Mouse (Mus musculus) cerebellum, postnatal 25 days (tissue): ENCODE data around the gene Hoxc9.

ENCODE experiments used
- DNase-seq, 2 experiments: peaks; one replicate each; pipeline ENCODE4 v3.0.0; 2021; ENCODE audit warnings: mixed read lengths in 2 of 2

Gene Hoxc9

DNA sequence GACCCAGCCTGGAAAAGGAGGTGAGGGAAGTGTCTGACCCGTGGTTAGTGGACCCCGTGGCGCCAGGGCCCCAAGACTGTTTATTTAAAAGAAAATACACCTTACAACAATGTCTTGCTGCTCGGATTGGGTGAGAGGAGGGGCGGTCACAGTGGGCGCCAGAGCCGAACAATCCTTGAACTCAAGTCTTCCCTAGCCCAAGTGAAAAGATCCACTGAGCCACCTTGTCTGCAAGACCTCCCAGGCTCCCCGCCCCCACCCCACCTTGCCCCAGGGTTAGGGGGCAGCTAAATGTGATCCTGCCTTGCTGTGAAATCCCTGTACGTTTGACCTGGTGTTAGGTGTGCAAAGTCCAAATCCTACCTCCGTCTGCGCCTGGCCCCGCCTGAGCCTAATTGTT lies 19.3 kb upstream of the Hoxc9 start:
- no peak for DNase-seq

DNA sequence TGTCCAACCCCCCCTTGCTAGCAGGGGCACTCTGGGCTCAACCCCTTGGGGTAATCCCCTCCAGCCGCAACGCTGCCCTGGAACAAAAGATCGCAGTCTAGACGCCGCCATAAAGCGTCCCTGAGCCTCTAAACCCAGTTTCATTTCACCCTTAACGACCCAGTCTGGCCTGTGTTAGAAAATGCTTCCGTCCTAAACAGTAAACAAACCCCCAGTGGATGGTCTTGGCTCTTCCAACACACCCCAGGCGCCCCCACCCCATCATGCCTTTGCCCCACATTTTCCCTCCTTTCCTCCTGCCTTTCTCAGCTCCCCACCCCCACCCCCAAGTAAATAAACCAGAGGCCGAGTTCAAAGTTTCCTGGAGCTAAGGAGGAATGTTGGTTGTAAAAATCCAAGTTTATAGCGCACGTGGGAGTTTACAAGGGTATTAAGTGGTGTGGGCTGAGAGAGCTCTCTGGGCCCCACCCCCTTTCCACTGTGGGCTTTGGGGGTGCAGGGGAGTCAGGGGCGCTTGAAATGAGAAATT lies 16.5 kb upstream of the Hoxc9 start:
- DNase-seq, result no peak

GRCm38 (mm10) chr15:102961728-102962127 lies 14.5 kb upstream of the Hoxc9 start:
- DNase-seq, result no peak

- DNase-seq, result no peak
These were observed 13.7 kb upstream of the Hoxc9 start for GRCm38 (mm10) chr15:102962492-102962891.

GRCm38 (mm10) chr15:102963259-102963658 lies 13.0 kb upstream of the Hoxc9 start:
- no peak for DNase-seq

DNA sequence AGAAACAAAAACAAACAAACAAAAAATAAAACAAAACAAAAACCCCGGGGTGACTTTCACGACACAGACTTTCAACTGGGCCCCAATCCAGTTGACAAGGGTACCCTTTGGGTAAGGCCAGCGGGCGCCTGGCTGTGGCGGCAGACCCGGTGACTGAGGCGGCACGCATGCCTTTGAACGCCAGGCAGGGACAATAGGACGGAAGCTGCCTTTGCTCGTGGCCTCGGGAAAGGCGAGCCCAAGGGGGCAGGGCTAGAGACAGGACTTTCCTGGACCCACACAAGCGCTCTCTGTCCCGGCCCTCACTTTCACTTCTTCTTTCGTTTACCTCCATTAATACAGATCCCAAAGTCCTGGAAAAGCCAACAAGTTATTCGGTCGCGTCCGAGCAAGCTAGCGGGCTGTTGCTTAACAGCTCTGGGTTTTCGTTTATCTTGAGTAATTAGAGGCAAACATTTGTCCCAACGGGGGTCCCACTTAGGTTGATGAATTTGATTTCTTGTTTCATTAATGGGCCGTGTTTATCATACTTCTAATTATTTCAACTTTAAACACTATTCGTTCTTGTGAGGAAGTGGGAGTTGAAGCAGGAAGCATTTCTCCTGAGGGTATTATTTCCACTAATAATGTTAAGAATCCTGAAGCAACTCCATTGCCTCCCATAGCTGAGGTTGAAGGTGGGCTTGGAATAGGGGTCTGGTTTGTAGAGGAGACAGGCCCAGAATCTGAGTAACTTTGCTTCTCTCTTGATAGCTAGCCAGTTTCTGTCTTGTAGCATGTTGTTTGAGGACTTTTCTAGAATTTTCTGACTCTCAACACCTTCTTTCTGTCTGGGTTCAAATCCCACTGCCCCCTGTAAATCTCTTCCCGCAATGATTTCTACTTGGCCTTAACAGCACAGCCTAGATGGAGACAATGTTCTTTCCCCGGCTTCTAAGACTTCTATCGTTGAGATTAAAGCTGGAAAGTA lies 12.3 kb upstream of the Hoxc9 start:
- DNase-seq, result no peak

DNA sequence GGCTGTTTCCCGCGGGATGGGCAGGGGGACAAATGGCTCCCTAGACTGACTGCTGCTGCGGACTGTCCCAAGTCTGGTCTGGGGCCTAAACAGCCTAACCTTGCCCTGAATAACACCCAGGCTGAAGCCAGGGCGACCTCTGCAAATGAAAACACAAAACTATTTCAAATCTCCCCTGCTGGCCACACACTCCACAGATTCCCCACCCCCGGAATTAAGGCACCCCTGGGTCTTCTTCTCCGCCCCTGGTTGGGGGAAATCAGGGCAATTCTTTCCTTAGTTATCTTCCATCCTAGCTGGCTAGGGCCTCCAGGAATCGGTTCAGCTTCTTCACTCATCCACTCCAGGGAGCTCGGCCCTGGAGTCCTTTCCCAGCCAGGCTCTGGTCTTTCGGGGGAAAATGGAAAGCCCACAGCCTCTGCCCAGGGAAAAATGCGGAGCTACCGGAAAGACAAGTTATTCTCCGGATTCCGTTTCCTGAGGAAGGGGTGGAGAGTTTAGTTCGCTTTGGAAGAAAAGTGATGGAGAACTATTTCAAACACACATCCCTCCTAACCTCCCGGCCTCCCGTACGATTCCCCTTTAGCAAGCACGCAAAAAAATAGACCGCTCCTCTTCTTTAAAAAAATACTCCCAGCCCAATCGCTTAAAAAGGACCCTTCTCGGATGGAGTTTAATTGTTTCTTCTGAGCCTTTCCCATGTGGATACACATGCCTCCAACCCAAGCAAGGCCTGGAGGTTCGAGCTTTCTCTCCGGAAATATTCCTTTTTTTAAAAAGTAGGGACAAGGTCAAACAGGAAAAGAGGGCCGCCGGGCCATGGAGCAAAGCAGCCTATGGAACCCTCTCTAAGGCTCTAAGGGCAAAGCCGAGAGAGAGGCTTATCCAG lies 11.0 kb upstream of the Hoxc9 start:
- DNase-seq, result no peak

DNA sequence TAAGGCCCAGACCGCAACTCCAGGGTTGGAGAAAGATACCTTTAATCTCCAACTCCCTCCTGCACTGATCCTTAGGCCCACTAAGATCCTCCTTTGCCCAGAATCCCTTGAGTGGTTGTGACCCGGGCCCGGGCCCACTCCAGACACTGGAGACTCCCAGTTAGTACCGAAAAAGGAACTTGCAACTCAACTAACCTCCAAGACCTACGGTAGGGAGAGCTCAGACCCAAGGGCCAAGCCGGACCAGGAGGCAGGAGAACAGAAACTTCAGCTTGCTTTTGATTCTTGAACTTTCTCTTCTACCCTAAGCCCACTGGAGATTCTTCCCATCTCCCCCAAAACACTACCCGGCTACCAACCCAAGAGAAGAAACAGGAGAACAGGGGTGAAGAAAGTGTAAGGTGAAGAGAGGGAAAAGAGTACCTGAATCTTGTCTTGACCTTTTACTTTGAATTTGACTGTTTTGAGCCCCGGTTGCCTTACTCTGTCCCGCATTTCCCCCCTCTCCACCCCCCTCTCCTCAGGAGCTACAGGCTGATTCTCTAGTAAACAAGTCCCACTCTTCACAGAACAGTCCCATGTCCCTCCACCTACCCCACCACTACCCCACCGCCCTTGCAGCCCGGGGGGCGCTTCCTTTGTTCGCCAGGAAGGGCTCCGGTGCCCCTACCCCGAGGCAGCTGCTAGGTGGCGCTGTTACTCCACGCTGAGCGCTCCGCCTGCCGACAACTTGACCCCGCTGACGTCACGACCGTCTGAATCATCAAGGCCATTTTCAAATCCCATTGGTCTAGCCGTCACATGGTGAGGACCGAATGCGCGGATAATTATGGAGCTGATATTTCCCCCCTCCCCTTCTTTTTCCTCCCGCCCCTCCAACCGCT lies 10.1 kb upstream of the Hoxc9 start:
- DNase-seq, result peak in 1 of 2 experiments; percentile 44

- no peak for DNase-seq
These were observed 9.4 kb upstream of the Hoxc9 start, which contains the start of gene Hoxc10 for GRCm38 (mm10) chr15:102966776-102967311. Gene Hoxc10 (plus strand): TSS chr15:102966796.

DNA sequence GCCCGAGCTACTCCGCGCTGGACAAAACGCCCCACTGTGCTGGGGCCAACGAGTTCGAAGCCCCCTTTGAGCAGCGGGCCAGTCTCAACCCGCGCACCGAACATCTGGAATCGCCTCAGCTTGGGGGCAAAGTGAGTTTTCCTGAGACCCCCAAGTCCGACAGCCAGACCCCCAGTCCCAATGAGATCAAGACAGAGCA lies 9.0 kb upstream of the Hoxc9 start, which contains the start of gene Hoxc5:
Hoxc5 (plus strand) TSS at position 132 of the 199 bp plus-strand sequence.
- DNase-seq, result no peak

GRCm38 (mm10) chr15:102967511-102968397 lies 8.5 kb upstream of the Hoxc9 start:
- DNase-seq, result no peak

DNA sequence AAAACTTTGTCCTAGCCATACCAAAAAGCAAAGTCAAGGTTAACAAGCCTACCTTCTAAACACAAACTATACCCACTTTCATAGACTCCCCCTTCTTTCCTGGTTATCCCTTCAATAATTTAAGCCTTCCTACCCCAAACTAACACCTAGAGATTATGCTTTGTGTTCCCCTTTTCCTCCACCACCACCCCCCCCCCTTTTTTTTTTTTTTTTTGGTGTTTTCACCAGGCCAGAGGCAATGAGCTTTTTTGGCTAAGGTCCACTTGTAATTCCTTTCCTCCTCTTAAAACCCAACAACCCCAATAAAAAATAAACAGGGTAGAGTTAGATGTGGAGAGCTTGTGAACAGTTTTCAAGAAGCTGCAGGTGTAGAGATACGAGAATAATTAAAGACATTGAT lies 6.9 kb upstream of the Hoxc9 start:
- no peak for DNase-seq

- no peak for DNase-seq
These were observed 5.5 kb upstream of the Hoxc9 start for GRCm38 (mm10) chr15:102970740-102971139.

GRCm38 (mm10) chr15:102972254-102972653 lies 4.0 kb upstream of the Hoxc9 start:
- DNase-seq, result no peak

DNA sequence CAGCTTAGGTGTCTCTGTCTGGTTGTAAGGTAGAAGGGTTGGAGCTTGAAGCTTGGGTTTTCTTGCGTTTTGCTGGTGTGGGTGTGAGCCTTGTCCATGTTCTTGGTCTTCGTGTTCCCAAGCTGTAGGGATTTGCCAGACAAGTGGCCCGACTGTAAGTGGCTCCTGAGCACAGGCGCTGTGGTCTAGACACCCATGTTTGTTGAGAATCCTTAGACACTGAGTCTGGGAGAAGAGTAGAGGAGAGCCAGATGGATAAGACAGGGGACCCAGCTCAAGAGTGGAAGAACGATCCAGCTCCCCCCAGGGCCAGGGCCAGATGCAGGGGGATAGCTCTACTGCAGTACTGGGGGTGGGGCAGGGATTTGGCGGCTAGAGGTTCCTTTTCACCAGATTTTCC lies 3.5 kb upstream of the Hoxc9 start:
- DNase-seq, result no peak

- DNase-seq, result no peak
These were observed 1.2 kb upstream of the Hoxc9 start for GRCm38 (mm10) chr15:102975034-102975433.

- no peak for DNase-seq
These were observed 539 bp upstream of the Hoxc9 start for GRCm38 (mm10) chr15:102975688-102976111.

DNA sequence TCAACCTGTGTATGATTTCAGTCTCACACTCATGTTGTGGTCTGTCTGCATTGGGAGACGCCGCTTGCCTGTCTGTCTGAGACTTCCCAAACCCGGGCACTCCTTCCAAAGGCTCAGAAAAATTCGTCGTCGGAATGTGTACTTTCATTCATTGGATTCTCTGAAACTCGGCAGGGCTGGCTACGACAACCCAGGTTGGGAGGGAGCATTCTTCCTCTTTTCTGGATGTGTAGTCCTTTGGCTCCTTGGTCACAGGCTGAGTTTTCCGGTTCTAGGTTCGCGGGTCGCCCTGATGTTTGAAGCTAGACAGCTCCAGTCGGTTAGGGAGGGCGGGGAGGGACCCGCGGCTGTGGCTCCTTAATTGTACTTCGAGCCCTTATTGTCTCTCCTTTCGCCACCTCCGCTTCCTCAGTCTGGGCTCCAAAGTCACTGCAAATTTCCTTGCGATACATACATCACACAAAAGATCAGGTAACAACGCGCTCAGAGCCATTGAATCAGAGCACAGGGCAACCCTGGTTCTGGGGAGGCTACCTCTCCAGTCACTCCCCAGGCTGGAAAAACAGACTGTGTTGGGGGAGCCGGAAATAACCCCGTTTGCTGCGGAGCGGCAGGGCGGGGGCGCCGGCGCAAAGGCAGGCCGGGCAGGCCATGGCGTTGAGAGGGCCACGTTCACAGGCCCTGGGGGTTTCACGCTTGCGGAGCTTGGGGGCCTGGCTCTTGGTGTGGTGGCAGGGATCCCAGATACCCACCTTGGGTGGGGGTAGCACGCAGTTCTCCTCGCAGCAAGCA lies 588 bp downstream of the Hoxc9 start:
- no peak for DNase-seq

GRCm38 (mm10) chr15:102977423-102977974 lies 1.3 kb downstream of the Hoxc9 start:
- no peak for DNase-seq
